Mouse (Mus musculus) C2C12 (cell line): ENCODE data around the gene Mgat4a. TPM values are rescaled to one million over a fixed set of nuclear protein-coding genes. Genes with fewer than 3 reads are reported as not detected.

Source experiments
- H3K27me3 ChIP-seq: one replicate; pipeline ENCODE4 v1.6.1; 2011; ENCODE audit not compliant: control insufficient read depth, insufficient read depth, insufficient read length
- H3K36me3 ChIP-seq: one replicate; pipeline ENCODE4 v1.6.1; 2011; ENCODE audit not compliant: control insufficient read depth, insufficient read depth
- H3K4me3 ChIP-seq: one replicate; pipeline ENCODE4 v1.5.1; 2011; ENCODE audit warnings: mild to moderate bottlenecking, control low read depth; ENCODE audit not compliant: poor library complexity, insufficient read depth, severe bottlenecking
- H3K79me2 ChIP-seq: one replicate; pipeline ENCODE4 v1.6.1; 2011; ENCODE audit not compliant: control insufficient read depth, insufficient read depth
- H3K79me3 ChIP-seq: one replicate; pipeline ENCODE4 v1.6.1; 2011; ENCODE audit warnings: low read depth, control low read depth
- H3ac ChIP-seq: one replicate; pipeline ENCODE3; 2011; ENCODE audit warnings: low read depth; ENCODE audit not compliant: control insufficient read depth, insufficient read length
- CEBPB ChIP-seq: IDR thresholded peaks from one replicate; pipeline ENCODE4 v1.6.1; 2011; ENCODE audit warnings: low read depth, mild to moderate bottlenecking, control low read depth, moderate library complexity
- CTCF ChIP-seq: IDR thresholded peaks from one replicate; pipeline ENCODE4 v1.5.1; 2011; ENCODE audit not compliant: control insufficient read depth, insufficient read depth, insufficient read length
- FOSL1 ChIP-seq: IDR thresholded peaks from one replicate; pipeline ENCODE4 v1.8.0; 2011; ENCODE audit warnings: mild to moderate bottlenecking, low read length; ENCODE audit not compliant: poor library complexity, insufficient read depth, severe bottlenecking
- MAX ChIP-seq: IDR thresholded peaks from one replicate; pipeline ENCODE4 v1.6.1; 2011; ENCODE audit warnings: mild to moderate bottlenecking, control low read depth
- MYOD1 ChIP-seq: IDR thresholded peaks from one replicate; pipeline ENCODE4 v1.6.1; 2011; ENCODE audit warnings: low read depth; ENCODE audit not compliant: control insufficient read depth, insufficient read length
- MYOG ChIP-seq: IDR thresholded peaks from one replicate; pipeline ENCODE4 v1.6.1; 2011; ENCODE audit not compliant: control insufficient read depth, insufficient read length; ENCODE audit errors: extremely low read depth
- USF1 ChIP-seq: IDR thresholded peaks from one replicate; pipeline ENCODE4 v1.6.1; 2011; ENCODE audit warnings: low read depth, mild to moderate bottlenecking, control low read depth, moderate library complexity
- polyA plus RNA-seq: library from polyadenylated mRNA; unstranded; fragments of >200 nt; fragmentation: generic; extraction: Trizol; gene quantifications from one replicate; pipeline ENCODE4 v1.2.1, GENCODE M21; 2012; ENCODE audit warnings: missing spikeins

Gene Mgat4a
- polyA plus RNA-seq, 1 experiment, result 0.01 TPM

GRCm38 (mm10) chr1:37495698-37496321 is 45.0 kb downstream of the Mgat4a start:
- Histone ChIP-seq H3K79me2 (no peaks in the 10 kb centered on the region), H3K4me3 (no peak overlapping the region), H3K36me3 (no peaks in the 10 kb centered on the region), H3K79me3 (no peaks in the 10 kb centered on the region), H3ac (no peak overlapping the region), H3K27me3 (peaks cover 20% of the 10 kb centered on the region)
- TF ChIP-seq CEBPB (no peak), FOSL1 (no peak), CTCF (no peak), USF1 (no peak), MYOG (no peak), MAX (no peak), MYOD1 (no peak)

DNA sequence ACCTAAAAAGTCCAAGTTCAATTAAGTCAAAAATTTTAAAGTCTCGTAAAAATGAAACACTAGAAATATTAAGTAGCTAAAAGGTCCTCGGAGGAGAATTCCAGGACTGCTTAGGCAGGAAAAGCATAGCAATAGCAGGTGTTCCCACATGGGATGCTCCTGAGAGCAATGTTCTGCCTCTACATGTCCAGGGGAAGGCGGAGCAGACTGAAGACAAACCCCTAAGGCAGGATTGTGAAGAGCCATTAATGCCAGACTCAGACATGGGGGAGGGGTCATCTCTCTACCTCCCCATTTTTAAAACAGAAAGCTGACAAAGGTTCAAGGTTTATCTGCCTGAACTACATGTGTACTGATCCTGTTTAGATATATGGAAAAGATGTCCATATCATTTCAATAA is 45.7 kb downstream of the Mgat4a start:
- no peak for TF ChIP-seq FOSL1
- TF ChIP-seq MYOG, result no peak
- TF ChIP-seq CTCF, result no peak
- no peak for TF ChIP-seq MYOD1
- TF ChIP-seq CEBPB, result no peak
- no peak for TF ChIP-seq USF1
- no peak for TF ChIP-seq MAX
- Histone ChIP-seq H3K36me3 (no peaks in the 10 kb centered on the region), H3ac (no peak overlapping the region), H3K79me2 (no peaks in the 10 kb centered on the region), H3K79me3 (no peaks in the 10 kb centered on the region), H3K27me3 (peaks cover 20% of the 10 kb centered on the region), H3K4me3 (no peak overlapping the region)

DNA sequence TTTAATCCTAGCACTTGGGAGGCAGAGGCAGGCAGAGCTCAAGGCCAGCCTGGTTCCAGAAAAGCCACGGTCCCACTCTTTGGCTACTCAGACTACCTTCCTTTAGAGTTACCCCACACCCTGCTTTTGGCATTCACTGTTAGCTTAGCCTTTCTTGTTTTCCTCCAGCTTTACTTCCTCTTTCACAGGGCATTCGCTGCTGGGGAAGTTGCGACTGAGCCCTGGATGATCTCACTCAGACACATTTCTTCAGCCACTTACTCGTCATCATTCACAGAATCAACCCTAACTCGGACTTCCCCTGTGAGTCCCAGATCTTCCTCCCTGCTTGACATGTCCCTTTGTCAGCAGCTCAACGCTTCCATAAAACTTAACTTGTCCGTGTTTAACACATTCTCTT is 49.1 kb downstream of the Mgat4a start:
- no peak for TF ChIP-seq USF1
- no peak for TF ChIP-seq MYOG
- no peak for TF ChIP-seq FOSL1
- TF ChIP-seq CTCF, result no peak
- no peak for TF ChIP-seq MAX
- TF ChIP-seq MYOD1, result no peak
- TF ChIP-seq CEBPB, result no peak
- H3K4me3 ChIP-seq, result no peak overlapping the region
- H3K79me3 ChIP-seq, result no peaks in the 10 kb centered on the region
- H3ac ChIP-seq, result no peak overlapping the region
- no peaks in the 10 kb centered on the region for H3K79me2 ChIP-seq
- H3K36me3 ChIP-seq, result no peaks in the 10 kb centered on the region
- peaks cover 19% of the 10 kb centered on the region for H3K27me3 ChIP-seq

DNA sequence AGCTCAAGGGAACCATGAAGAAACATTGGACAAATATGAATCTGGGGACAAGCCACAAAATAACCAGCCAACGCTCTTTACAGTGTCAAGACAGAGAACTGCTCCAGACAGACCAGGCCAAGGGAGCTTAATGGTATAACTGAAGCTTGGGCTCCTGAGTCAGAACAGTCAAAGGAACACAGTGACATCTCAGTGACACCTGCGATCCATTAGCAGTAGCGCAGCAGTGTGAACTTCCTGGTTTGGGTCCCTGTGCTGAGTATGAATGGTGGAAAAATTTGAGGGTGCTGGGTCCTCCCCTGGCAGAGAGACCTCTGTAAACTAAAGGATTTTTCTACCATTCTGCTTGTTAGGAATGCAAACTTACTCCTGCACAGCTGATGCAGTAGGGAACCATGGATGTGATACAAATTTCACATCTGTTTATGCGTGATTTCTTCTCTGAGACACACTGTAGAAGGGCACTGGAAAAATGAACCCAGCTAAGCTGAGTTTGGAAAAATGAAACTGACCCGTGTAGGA is 50.1 kb downstream of the Mgat4a start:
- TF ChIP-seq FOSL1 (no peak), USF1 (no peak), MYOG (no peak), CEBPB (no peak), MAX (no peak), MYOD1 (no peak), CTCF (no peak)

GRCm38 (mm10) chr1:37488531-37488930 is 52.3 kb downstream of the Mgat4a start:
- Histone ChIP-seq H3K4me3 (no peak overlapping the region), H3K36me3 (no peaks in the 10 kb centered on the region), H3K79me3 (no peaks in the 10 kb centered on the region), H3ac (no peak overlapping the region), H3K79me2 (no peaks in the 10 kb centered on the region), H3K27me3 (peaks cover 16% of the 10 kb centered on the region)
- no peak for TF ChIP-seq MAX
- TF ChIP-seq MYOG, result no peak
- no peak for TF ChIP-seq CTCF
- no peak for TF ChIP-seq MYOD1
- no peak for TF ChIP-seq USF1

More for the DNA sequence above, 50.1 kb downstream of the Mgat4a start:
- no peaks in the 10 kb centered on the region for H3K79me2 ChIP-seq
- no peaks in the 10 kb centered on the region for H3K36me3 ChIP-seq
- H3K27me3 ChIP-seq, result peaks cover 16% of the 10 kb centered on the region
- H3K4me3 ChIP-seq, result no peak overlapping the region
- H3K79me3 ChIP-seq, result no peaks in the 10 kb centered on the region
- no peak overlapping the region for H3ac ChIP-seq

DNA sequence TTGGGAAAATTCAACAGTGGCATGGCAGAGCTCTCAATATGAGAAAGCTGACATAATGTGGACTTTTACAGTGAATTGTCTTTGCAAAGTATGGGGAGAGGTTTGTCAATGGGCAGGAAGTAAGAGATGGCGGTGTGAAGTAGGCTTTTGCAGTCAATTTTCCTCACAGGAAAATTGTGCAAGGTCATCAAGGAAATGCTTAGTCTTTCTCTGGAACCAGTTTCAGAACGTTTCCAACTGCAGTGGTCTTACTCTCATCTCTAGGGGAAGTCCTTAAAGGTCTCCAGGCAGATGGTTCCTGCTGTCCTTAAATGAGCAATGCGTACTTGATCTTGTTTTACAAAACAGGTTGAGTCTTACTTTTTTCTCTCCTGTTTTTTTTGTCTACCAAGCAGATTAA is 53.8 kb downstream of the Mgat4a start:
- no peaks in the 10 kb centered on the region for H3K36me3 ChIP-seq
- H3K79me3 ChIP-seq, result no peaks in the 10 kb centered on the region
- no peaks in the 10 kb centered on the region for H3K79me2 ChIP-seq
- H3K4me3 ChIP-seq, result no peak overlapping the region
- no peak overlapping the region for H3ac ChIP-seq
- TF ChIP-seq MYOD1 (no peak), FOSL1 (no peak), CTCF (no peak), USF1 (no peak), MAX (no peak), MYOG (no peak), CEBPB (no peak)
- peaks cover 6% of the 10 kb centered on the region for H3K27me3 ChIP-seq
